In the genomic region with DNA sequence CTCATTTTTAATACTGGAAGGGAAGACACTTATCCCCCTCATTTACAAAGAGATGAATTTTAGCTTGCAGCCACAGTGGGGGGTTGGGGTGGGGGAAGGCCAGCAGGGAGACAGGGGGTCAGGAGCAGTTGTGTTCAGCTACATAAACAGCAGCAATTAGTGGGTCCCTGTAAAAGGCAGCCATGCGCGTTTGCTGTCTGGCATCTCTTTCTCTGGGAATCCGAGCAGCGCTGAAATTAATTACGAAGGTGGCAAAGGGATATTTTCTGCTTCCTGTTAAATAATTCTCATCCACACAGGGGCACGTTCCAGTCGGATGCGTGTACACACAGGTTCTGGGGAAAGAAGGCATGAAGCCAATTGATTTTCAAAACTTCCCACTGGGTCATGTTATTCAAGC, we compare ENCODE assay signal across 9 mouse cellular contexts. TPM values are rescaled to one million over a fixed set of nuclear protein-coding genes. Genes with fewer than 3 reads are reported as not detected.
DNase-seq lines count a peak whose midpoint lies in the region; ATAC-seq and TF ChIP-seq lines count a peak whose summit lies in the region.
"Had no signal": no experiment of that assay in that cellular context is flagged by ENCODE, and none has a peak within 500 bp of the region (broad histone marks: within the 10 kb centered on the region; RNA-seq: fewer than 3 reads in every experiment).

No protein-coding gene starts in this region.

- no peaks in the 10 kb centered on the region for H3K9me3 ChIP-seq in forebrain, embryonic 11.5 days (ENCODE audit: control insufficient read depth, low read length)
- H3K9me3 ChIP-seq in intestine, embryonic 14.5 days (ENCODE audit: control insufficient read depth, low read length) = no peaks in the 10 kb centered on the region
- H3K9me3 ChIP-seq: liver, embryonic 15.5 days had no signal

- WGBS in forebrain, embryonic 11.5 days = 11% methylated on average over 8 of the region's 8 CpGs
- 16% methylated on average over 8 of the region's 8 CpGs for WGBS in intestine, embryonic 14.5 days
- WGBS in olfactory bulb, adult 2 months = 30% methylated on average over 8 of the region's 8 CpGs

- peak overlapping the region; percentile 37; the same call in 1 of the 2 replicates for H3K27ac ChIP-seq in left cerebral cortex, adult 2 months
- H3K27ac ChIP-seq in forebrain, embryonic 11.5 days (ENCODE audit: low read depth, low read length) = peak overlapping the region; percentile 67
- 0 out of 2 replicates have a peak overlapping the region, but pooled peaks have one; percentile 24 for H3K27ac ChIP-seq in intestine, embryonic 14.5 days (ENCODE audit: low read depth)
- peak overlapping the region; percentile 31; the same call in 1 of the 2 replicates for H3K27ac ChIP-seq in olfactory bulb, adult 2 months (ENCODE audit: insufficient read depth, low read depth, low read length)
- H3K27ac ChIP-seq: liver, embryonic 15.5 days had no signal

- no peak for DNase-seq in left cerebral cortex, adult 2 months (ENCODE audit: extremely low spot score in 1 of 2, low spot score in 2 of 2)
- no peak for DNase-seq in left cerebral cortex, adult 8-10 months (ENCODE audit: low spot score in 2 of 2)
- DNase-seq in forebrain, embryonic 11.5 days (ENCODE audit: low spot score) = no peak
- DNase-seq in intestine, embryonic 14.5 days (ENCODE audit: low spot score) = no peak
- no peak for DNase-seq in thymus, postnatal 25 days
- DNase-seq in layer of hippocampus, postnatal 10 days (ENCODE audit: low spot score in 2 of 2) = no peak

- 0 out of 2 replicates have a peak overlapping the region, but pooled peaks have one; percentile 7 for H3K9ac ChIP-seq in forebrain, embryonic 11.5 days (ENCODE audit: low read length)
- no peak overlapping the region for H3K9ac ChIP-seq in intestine, embryonic 14.5 days (ENCODE audit: low read length)
- H3K9ac ChIP-seq: liver, embryonic 15.5 days had no signal

- H3K36me3 ChIP-seq in forebrain, embryonic 11.5 days (ENCODE audit: control insufficient read depth, insufficient read depth, low read length) = no peaks in the 10 kb centered on the region; the same call in 1 of the 2 replicates
- no peaks in the 10 kb centered on the region for H3K36me3 ChIP-seq in intestine, embryonic 14.5 days (ENCODE audit: control insufficient read depth, insufficient read depth, low read length)
- H3K36me3 ChIP-seq: liver, embryonic 15.5 days had no signal

- no peaks in the 10 kb centered on the region for H3K27me3 ChIP-seq in forebrain, embryonic 11.5 days (ENCODE audit: control insufficient read depth, insufficient read depth, low read length)
- no peaks in the 10 kb centered on the region for H3K27me3 ChIP-seq in intestine, embryonic 14.5 days (replicated peaks; ENCODE audit: control insufficient read depth, insufficient read depth, low read length)
- H3K27me3 ChIP-seq: liver, embryonic 15.5 days had no signal

- no peak for TF ChIP-seq POLR2A in olfactory bulb, adult 2 months (IDR thresholded peaks at IDR 0.05; ENCODE audit: insufficient read depth, low read depth, low read length)

- peak; percentile 47 for ATAC-seq in forebrain, embryonic 11.5 days (replicated peaks; ENCODE audit: low FRiP score)
- ATAC-seq in intestine, embryonic 14.5 days (replicated peaks; ENCODE audit: low FRiP score, low TSS enrichment, low read depth) = no peak
- no peak for ATAC-seq in granulocyte monocyte progenitor cell, adult 5-6 weeks (replicated peaks; ENCODE audit: poor library complexity, severe bottlenecking)

- TF ChIP-seq CTCF in left cerebral cortex, adult 2 months (IDR thresholded peaks at IDR 0.05) = no peak
- TF ChIP-seq CTCF in olfactory bulb, adult 2 months (IDR thresholded peaks at IDR 0.05; ENCODE audit: insufficient read depth, low read depth, low read length) = no peak

- H3K4me3 ChIP-seq in left cerebral cortex, adult 2 months = no peak overlapping the region
- no peak overlapping the region for H3K4me3 ChIP-seq in forebrain, embryonic 11.5 days (ENCODE audit: low read depth, low read length)
- no peak overlapping the region for H3K4me3 ChIP-seq in intestine, embryonic 14.5 days (ENCODE audit: low read depth, low read length)
- no peak overlapping the region for H3K4me3 ChIP-seq in olfactory bulb, adult 2 months (ENCODE audit: insufficient read depth, low read depth, low read length)
- H3K4me3 ChIP-seq: liver, embryonic 15.5 days had no signal

- intact Hi-C loops in left cerebral cortex, adult 2 months (cut with DNase I) = no loop called here

- peaks cover 33% of the 10 kb centered on the region for H3K4me1 ChIP-seq in forebrain, embryonic 11.5 days (replicated peaks; ENCODE audit: control insufficient read depth, insufficient read depth, low read length)
- H3K4me1 ChIP-seq in intestine, embryonic 14.5 days (replicated peaks; ENCODE audit: control insufficient read depth, insufficient read depth, low read length) = peaks cover 67% of the 10 kb centered on the region
- H3K4me1 ChIP-seq in olfactory bulb, adult 2 months (ENCODE audit: control insufficient read depth, insufficient read depth, low read length) = peaks cover 27% of the 10 kb centered on the region

- 0 out of 2 replicates have a peak overlapping the region, but pooled peaks have one; percentile 24 for H3K4me2 ChIP-seq in forebrain, embryonic 11.5 days (ENCODE audit: low read depth, low read length, severe bottlenecking)
- H3K4me2 ChIP-seq in intestine, embryonic 14.5 days (ENCODE audit: low read length) = peak overlapping the region; percentile 1; the same call in 1 of the 2 replicates
- H3K4me2 ChIP-seq: liver, embryonic 15.5 days had no signal

RNA-seq across cellular contexts. Expression of gene Hunk, which starts 35.7 kb away (rescaled TPM):
- 10 to 100 TPM; 14.1 to 27.2 TPM for total RNA-seq in left cerebral cortex, adult 2 months (2021)
- total RNA-seq in left cerebral cortex, adult 8-10 months (2022) = 10 to 100 TPM; 19.2 to 26.1 (median 22.1) TPM
- polyA plus RNA-seq in forebrain, embryonic 11.5 days (2014; fragmentation: Nextera tagmentation; extraction: Ambion mirVana) = 17.6 and 19.1 TPM in 2 replicates
- 11.0 and 12.2 TPM in 2 replicates for polyA plus RNA-seq in intestine, embryonic 14.5 days (2014; fragmentation: Nextera tagmentation; extraction: Ambion mirVana)
- not detected in 2 replicates for polyA plus RNA-seq in olfactory bulb, adult 2 months (2012; ENCODE audit: insufficient read depth, insufficient read length, low replicate concordance, missing spikeins)
- not detected in 2 replicates for total RNA-seq in granulocyte monocyte progenitor cell, adult 5-6 weeks (2014; fragmentation: Nextera tagmentation)
- total RNA-seq in granulocyte monocyte progenitor cell, adult 5-6 weeks (2017) = not detected in 2 replicates
- total RNA-seq in layer of hippocampus, postnatal 10 days (2021) = 10 to 100 TPM; 28.9 to 32.6 TPM

Comparison
In these comparisons a context has a peak if more than half of its experiments do, and no peak if none do; other contexts are left out.
1. RNA of gene Hunk, which starts 35.7 kb away (total RNA-seq): 28.9 to 32.6 TPM in layer of hippocampus, postnatal 10 days, 14.1 to 27.2 TPM in left cerebral cortex, adult 2 months and 19.2 to 26.1 TPM in left cerebral cortex, adult 8-10 months; not detected in granulocyte monocyte progenitor cell, adult 5-6 weeks; every median in the first group is over 10 times any median in the second.
2. Peak in every context shown above with its lines, with median percentiles within 50 percentile points of each other: H3K27ac ChIP-seq.